Mouse (Mus musculus) cerebellum, adult 2 months (tissue): ENCODE measurements around the gene Hivep2. TPM values are rescaled to one million over a fixed set of nuclear protein-coding genes. Genes with fewer than 3 reads are reported as not detected.
A peak's percentile ranks its signal among the peaks of the same experiment; 100 is the strongest.

Experiments used
- DNase-seq, 2 experiments: peaks; one replicate each; pipeline ENCODE4 v3.0.0; 2021
- H3K27ac ChIP-seq: fragments of 200-500 bp; 2 replicates; pipeline ENCODE4 v1.5.1; 2012; ENCODE audit warnings: low read length, control low read depth, inconsistent platforms; ENCODE audit not compliant: insufficient read depth
- H3K27me3 ChIP-seq: fragments of 200-500 bp; 2 replicates; pipeline ENCODE4 v1.6.1; 2012; ENCODE audit warnings: inconsistent platforms, mild to moderate bottlenecking, low read length, moderate library complexity; ENCODE audit not compliant: control insufficient read depth, insufficient read depth
- H3K4me1 ChIP-seq: fragments of 200-500 bp; 2 replicates; pipeline ENCODE4 v1.6.1; 2011; ENCODE audit warnings: low read length; ENCODE audit not compliant: control insufficient read depth, insufficient read depth
- H3K4me3 ChIP-seq: fragments of 200-500 bp; replicated peaks from 2 replicates; pipeline ENCODE3; 2011; ENCODE audit warnings: mild to moderate bottlenecking, low read depth, low read length, control low read depth; ENCODE audit not compliant: insufficient read depth
- CTCF ChIP-seq: fragments of 200-500 bp; IDR thresholded peaks from 2 replicates; pipeline ENCODE4 v1.5.1; 2011; ENCODE audit warnings: low read depth, mild to moderate bottlenecking, control low read depth, low read length, moderate library complexity, borderline replicate concordance; ENCODE audit not compliant: insufficient read depth
- POLR2A ChIP-seq: fragments of 200-500 bp; IDR thresholded peaks from 2 replicates; pipeline ENCODE4 v1.6.1; 2011; ENCODE audit warnings: low read length, control low read depth, borderline replicate concordance; ENCODE audit not compliant: insufficient read depth
- WGBS: fragments of 180-500 bp; shearing (Covaris S2); methylation state at CpG from one replicate; pipeline ENCODE4 v1.1.7; 2018; 5-methylcytosine and 5-hydroxymethylcytosine counted together
- polyA plus RNA-seq: library from polyadenylated mRNA; depleted of rRNA; stranded (reverse); fragments of >200 nt; gene quantifications from 2 replicates; pipeline ENCODE4 v1.2.3, GENCODE M21; 2012; rRNA removed

The Hivep2 gene
- polyA plus RNA-seq, 1 experiment, result 55.2 TPM

- H3K27me3 ChIP-seq, result no peaks in the 10 kb centered on the region
- H3K27ac ChIP-seq, result no peak overlapping the region
- H3K4me3 ChIP-seq, result no peak overlapping the region
- WGBS, result 74% methylated on average over 17 of the region's 17 CpGs
- no peak for DNase-seq
- H3K4me1 ChIP-seq, result peaks cover 5% of the 10 kb centered on the region; the same call in 1 of the 2 replicates
- no peak for TF ChIP-seq POLR2A
- no peak for TF ChIP-seq CTCF
These were observed 230.1 kb downstream of the Hivep2 start for GRCm38 (mm10) chr10:14195778-14196650.

- DNase-seq, result no peak
- peaks cover 5% of the 10 kb centered on the region; the same call in 1 of the 2 replicates for H3K4me1 ChIP-seq
- no peak overlapping the region for H3K4me3 ChIP-seq
- no peaks in the 10 kb centered on the region for H3K27me3 ChIP-seq
- TF ChIP-seq CTCF (no peak), POLR2A (no peak)
- H3K27ac ChIP-seq, result no peak overlapping the region
- 94% methylated on average over 7 of the region's 7 CpGs for whole genome bisulfite sequencing
These were observed 230.9 kb downstream of the Hivep2 start for GRCm38 (mm10) chr10:14196785-14197184.

- WGBS, result 71% methylated on average over 6 of the region's 6 CpGs
- Histone ChIP-seq H3K4me3 (no peak overlapping the region), H3K4me1 (peaks cover 5% of the 10 kb centered on the region; the same call in 1 of the 2 replicates), H3K27ac (no peak overlapping the region), H3K27me3 (no peaks in the 10 kb centered on the region)
- TF ChIP-seq POLR2A, result no peak
- TF ChIP-seq CTCF, result no peak
- no peak for DNase-seq
These were observed 231.4 kb downstream of the Hivep2 start for GRCm38 (mm10) chr10:14197261-14197660.

DNA sequence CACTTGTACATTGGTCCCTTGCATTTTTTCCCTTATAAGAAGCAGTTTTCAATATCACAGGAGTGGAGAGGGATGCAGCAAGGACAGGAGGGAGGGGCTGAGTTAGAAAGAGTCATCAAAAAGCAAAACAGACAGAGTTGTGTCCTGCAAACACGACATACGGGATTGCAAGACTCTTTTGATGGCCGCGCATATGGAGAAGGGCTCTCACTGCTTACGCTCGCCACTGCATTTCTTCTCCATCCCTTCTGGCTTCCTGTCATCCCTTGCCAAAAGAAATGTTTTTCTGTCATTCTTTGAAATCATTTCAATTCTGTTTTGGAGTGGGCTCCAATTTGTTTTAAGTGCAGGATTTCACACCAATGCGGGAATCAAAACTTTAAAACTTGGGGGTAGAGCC, 233.5 kb downstream of the Hivep2 start:
- no peak for DNase-seq
- no peak overlapping the region for H3K4me3 ChIP-seq
- H3K4me1 ChIP-seq, result no peaks in the 10 kb centered on the region
- H3K27ac ChIP-seq, result no peak overlapping the region
- whole genome bisulfite sequencing, result 89% methylated on average over 7 of the region's 7 CpGs
- H3K27me3 ChIP-seq, result no peaks in the 10 kb centered on the region
- no peak for TF ChIP-seq CTCF
- TF ChIP-seq POLR2A, result no peak

GRCm38 (mm10) chr10:14200310-14200709, 234.4 kb downstream of the Hivep2 start:
- H3K4me3 ChIP-seq, result no peak overlapping the region
- WGBS, result 4% methylated on average over 2 of the region's 2 CpGs
- no peak overlapping the region for H3K27ac ChIP-seq
- H3K27me3 ChIP-seq, result no peaks in the 10 kb centered on the region
- no peaks in the 10 kb centered on the region for H3K4me1 ChIP-seq
- DNase-seq, result peak; percentile 69 to 73
- TF ChIP-seq CTCF (peak; percentile 28; the same call in 1 of the 2 replicates), POLR2A (no peak)

Other genes with a start within 250 kb of the Hivep2 start
- gene Aig1, start 97.1 kb upstream of the Hivep2 start, polyA plus RNA-seq, result 130 and 132 TPM in 2 replicates